Mouse (Mus musculus): ENCODE measurements at regions not wholly inside any gene's neighbourhood (a gene's known extent, or its start where the extent isn't known, plus 50 kb on each side); places are given as distances from the start of the nearest gene placed in this dataset.

GRCm38 (mm10) chr3:103425812-103426430 is 146.8 kb downstream of the Trim33 start:
- no peaks in the 10 kb centered on the region for H3K27me3 ChIP-seq
- DNase-seq (ENCODE audit: low read depth, low spot score) (no peak), ATAC-seq (no peak)
- no peak for TF ChIP-seq CTCF (IDR thresholded peaks at IDR 0.05)
- ChIA-PET POLR2A (interaction anchor here (0.6 kb wide), 1 partner anchor 289 kb away, joined by 3 read pairs; no protein-coding TSS in a partner anchor), CTCF (interaction anchor here (0.7 to 2.9 kb wide), 5 partner anchors 10 to 312 kb away, joined by 3 to 21 read pairs (median 3); partner anchors contain the start of genes Gm10964 and Olfml3)
- in situ Hi-C loops (cut with MboI; ENCODE audit: low pct_unique_long_range_greater_than_20kb) = no loop called here

- ChIA-PET POLR2A (no interaction called here), CTCF (interaction anchor here (0.7 to 2.3 kb wide), 7 partner anchors 9 to 309 kb away, joined by 3 to 10 read pairs (median 4); partner anchors contain the start of gene Olfml3)
- H3K27me3 ChIP-seq = no peaks in the 10 kb centered on the region
- ATAC-seq (no peak), DNase-seq (ENCODE audit: low read depth, low spot score) (no peak)
- TF ChIP-seq CTCF (IDR thresholded peaks at IDR 0.05) = peak; percentile 64
- in situ Hi-C loops (cut with MboI; ENCODE audit: low pct_unique_long_range_greater_than_20kb) = no loop called here
Observed at GRCm38 (mm10) chr3:103429227-103429788, 145.7 kb upstream of the Syt6 start.

GRCm38 (mm10) chr3:103430131-103430530 is 144.9 kb upstream of the Syt6 start:
- in situ Hi-C loops (cut with MboI; ENCODE audit: low pct_unique_long_range_greater_than_20kb) = loop anchor here (5.0 kb wide), 1 partner anchor 307 kb away; the partner anchor contains the start of genes Gm10964 and Olfml3
- ChIA-PET CTCF (interaction anchor here (0.7 to 2.3 kb wide), 6 partner anchors 13 to 308 kb away, joined by 3 to 10 read pairs (median 4); partner anchors contain the start of gene Olfml3), POLR2A (interaction anchor here (1.1 kb wide), 1 partner anchor 253 kb away, joined by 3 read pairs; no protein-coding TSS in a partner anchor)
- no peak for TF ChIP-seq CTCF (IDR thresholded peaks at IDR 0.05)
- ATAC-seq (no peak), DNase-seq (ENCODE audit: low read depth, low spot score) (no peak)
- H3K27me3 ChIP-seq = no peaks in the 10 kb centered on the region

GRCm38 (mm10) chr3:103432254-103432653 is 142.8 kb upstream of the Syt6 start:
- in situ Hi-C loops (cut with MboI; ENCODE audit: low pct_unique_long_range_greater_than_20kb) = loop anchor here (5.0 kb wide), 1 partner anchor 305 kb away; the partner anchor contains the start of genes Gm10964 and Olfml3
- DNase-seq (ENCODE audit: low read depth, low spot score) (no peak), ATAC-seq (no peak)
- POLR2A ChIA-PET = interaction anchor here (0.6 kb wide), 1 partner anchor 86 kb away, joined by 4 read pairs; no protein-coding TSS in a partner anchor
- TF ChIP-seq CTCF (IDR thresholded peaks at IDR 0.05) = peak; percentile 44
- CTCF ChIA-PET = interaction anchor here (1.3 to 2.4 kb wide), 4 partner anchors 8 to 306 kb away, joined by 3 to 12 read pairs (median 5); partner anchors contain the start of gene Olfml3
- H3K27me3 ChIP-seq = no peaks in the 10 kb centered on the region

GRCm38 (mm10) chr3:103436902-103437603 is 138.0 kb upstream of the Syt6 start:
- TF ChIP-seq CTCF (IDR thresholded peaks at IDR 0.05) = no peak
- ATAC-seq (no peak), DNase-seq (ENCODE audit: low read depth, low spot score) (no peak)
- ChIA-PET POLR2A (interaction anchor here (0.6 kb wide), 1 partner anchor 149 kb away, joined by 3 read pairs; no protein-coding TSS in a partner anchor), CTCF (interaction anchor here (0.9 to 7.5 kb wide), 5 partner anchors 10 to 316 kb away, joined by 3 to 48 read pairs (median 4); partner anchors contain the start of genes Gm10964 and Olfml3)
- in situ Hi-C loops (cut with MboI; ENCODE audit: low pct_unique_long_range_greater_than_20kb) = no loop called here
- no peaks in the 10 kb centered on the region for H3K27me3 ChIP-seq

GRCm38 (mm10) chr3:103438791-103439354 is 136.2 kb upstream of the Syt6 start:
- ChIA-PET POLR2A (no interaction called here), CTCF (interaction anchor here (1.0 to 7.5 kb wide), 12 partner anchors 9 to 314 kb away, joined by 3 to 48 read pairs (median 4); partner anchors contain the start of genes Gm10964 and Olfml3)
- TF ChIP-seq CTCF (IDR thresholded peaks at IDR 0.05) = peak; percentile 92
- DNase-seq (ENCODE audit: low read depth, low spot score) (peak; percentile 35), ATAC-seq (no peak)
- H3K27me3 ChIP-seq = no peaks in the 10 kb centered on the region
- in situ Hi-C loops (cut with MboI; ENCODE audit: low pct_unique_long_range_greater_than_20kb) = no loop called here

- DNase-seq (ENCODE audit: low read depth, low spot score) (no peak), ATAC-seq (no peak)
- CTCF ChIA-PET = interaction anchor here (0.8 to 2.0 kb wide), 4 partner anchors 9 to 295 kb away, joined by 3 to 8 read pairs (median 3); partner anchors contain the start of gene Olfml3
- in situ Hi-C loops (cut with MboI; ENCODE audit: low pct_unique_long_range_greater_than_20kb) = no loop called here
- POLR2A ChIA-PET = interaction anchor here (0.5 kb wide), 1 partner anchor 73 kb away, joined by 4 read pairs; no protein-coding TSS in a partner anchor
- no peaks in the 10 kb centered on the region for H3K27me3 ChIP-seq
- TF ChIP-seq CTCF (IDR thresholded peaks at IDR 0.05) = no peak
Observed at GRCm38 (mm10) chr3:103443247-103443646, 131.8 kb upstream of the Syt6 start.

GRCm38 (mm10) chr3:103445852-103446251 is 129.2 kb upstream of the Syt6 start:
- no peak for DNase-seq (ENCODE audit: low read depth, low spot score)
- CTCF ChIA-PET = no interaction called here
- in situ Hi-C loops (cut with MboI; ENCODE audit: low pct_unique_long_range_greater_than_20kb) = no loop called here
- TF ChIP-seq CTCF (IDR thresholded peaks at IDR 0.05) = no peak
- no peak for ATAC-seq
- H3K27me3 ChIP-seq = no peaks in the 10 kb centered on the region
- POLR2A ChIA-PET = no interaction called here

- TF ChIP-seq CTCF (IDR thresholded peaks at IDR 0.05) = no peak
- peak; percentile 50 for DNase-seq (ENCODE audit: low read depth, low spot score)
- ATAC-seq = peak; percentile 49
Observed at GRCm38 (mm10) chr3:103449851-103450250, 125.2 kb upstream of the Syt6 start.

GRCm38 (mm10) chr3:103451971-103452370 is 123.1 kb upstream of the Syt6 start:
- POLR2A ChIA-PET = no interaction called here
- in situ Hi-C loops (cut with MboI; ENCODE audit: low pct_unique_long_range_greater_than_20kb) = no loop called here
- no peaks in the 10 kb centered on the region for H3K27me3 ChIP-seq
- CTCF ChIA-PET = interaction anchor here (0.8 to 1.3 kb wide), 5 partner anchors 9 to 287 kb away, joined by 3 to 8 read pairs (median 3); partner anchors contain the start of gene Gm10964
- no peak for TF ChIP-seq CTCF (IDR thresholded peaks at IDR 0.05)
- DNase-seq (ENCODE audit: low read depth, low spot score) (peak; percentile 89), ATAC-seq (peak; percentile 74)

More at GRCm38 (mm10) chr3:103449851-103450250, 125.2 kb upstream of the Syt6 start:
- no peaks in the 10 kb centered on the region for H3K27me3 ChIP-seq
- ChIA-PET POLR2A (no interaction called here), CTCF (interaction anchor here (1.0 to 2.6 kb wide), 7 partner anchors 9 to 323 kb away, joined by 3 to 12 read pairs (median 4); partner anchors contain the start of gene Olfml3)
- in situ Hi-C loops (cut with MboI; ENCODE audit: low pct_unique_long_range_greater_than_20kb) = no loop called here

All from Patski (cell line).